Mouse (Mus musculus) left cerebral cortex, postnatal 4 days (tissue): ENCODE data around the gene Gm13043. TPM values are rescaled to one million over a fixed set of nuclear protein-coding genes. Genes with fewer than 3 reads are reported as not detected.
"Not testable (repeated sequence)": the region's sequence is repeated elsewhere in the genome, so short reads cannot be mapped to it uniquely, and the experiment has no call there.

Source experiments
- DNase-seq: peaks from one replicate; pipeline ENCODE4 v3.0.0-alpha.2; 2022
- intact Hi-C: fragments of 180-260 bp; cut with DNase I; formaldehyde crosslinking; loops from one replicate; pipeline ENCODE4 v1.15.1; 2025
- total RNA-seq, 2 experiments: library from RNA; stranded (reverse); gene quantifications; 2 replicates each; pipeline ENCODE4 v1.2.3; 2021

Gene Gm13043
- total RNA-seq, result not detected

DNA sequence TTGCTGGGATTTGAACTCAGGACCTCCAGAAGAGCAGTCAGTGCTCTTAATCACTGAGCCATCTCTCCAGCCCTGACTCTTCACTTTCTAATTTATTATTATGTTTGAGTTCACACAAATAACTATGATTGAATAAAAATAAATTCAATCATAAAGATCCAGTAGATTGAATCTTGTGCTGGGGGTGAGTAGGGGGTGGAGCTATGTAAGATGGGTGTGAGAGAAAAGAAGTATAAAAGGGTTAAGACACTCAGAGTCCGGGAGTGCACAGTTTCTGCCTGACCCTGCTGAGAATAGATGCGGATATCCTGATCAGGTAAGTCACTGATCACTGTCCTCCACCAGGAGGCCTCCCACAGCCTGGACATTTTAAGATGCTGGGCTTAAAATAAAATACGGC lies at the start of gene Gm13043:
TSS of gene Gm13043 (plus strand) at position 301 of the 400 bp plus-strand sequence.
- intact Hi-C loops, result no loop called here
- no peak for DNase-seq

DNA sequence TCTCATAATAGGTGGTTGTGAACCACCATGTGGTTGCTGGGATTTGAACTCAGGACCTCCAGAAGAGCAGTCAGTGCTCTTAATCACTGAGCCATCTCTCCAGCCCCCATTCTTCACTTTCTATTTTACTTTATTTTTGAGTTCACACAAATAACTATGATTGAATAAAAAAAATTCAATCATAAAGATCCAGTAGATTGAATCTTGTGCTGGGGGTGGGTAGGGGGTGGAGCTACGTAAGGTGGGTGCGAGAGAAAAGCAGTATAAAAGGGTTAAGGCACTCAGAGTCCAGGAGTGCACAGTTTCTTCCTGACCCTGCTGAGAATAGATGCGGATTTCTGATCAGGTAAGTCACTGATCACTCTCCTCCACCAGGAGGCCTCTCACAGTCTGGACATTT lies 24.5 kb downstream of the Gm13043 start, which contains the start of gene Gm13040:
TSS of gene Gm13040 (plus strand) at position 301 of the 400 bp plus-strand sequence.
- DNase-seq, intact Hi-C loops: not testable (repeated sequence)

DNA sequence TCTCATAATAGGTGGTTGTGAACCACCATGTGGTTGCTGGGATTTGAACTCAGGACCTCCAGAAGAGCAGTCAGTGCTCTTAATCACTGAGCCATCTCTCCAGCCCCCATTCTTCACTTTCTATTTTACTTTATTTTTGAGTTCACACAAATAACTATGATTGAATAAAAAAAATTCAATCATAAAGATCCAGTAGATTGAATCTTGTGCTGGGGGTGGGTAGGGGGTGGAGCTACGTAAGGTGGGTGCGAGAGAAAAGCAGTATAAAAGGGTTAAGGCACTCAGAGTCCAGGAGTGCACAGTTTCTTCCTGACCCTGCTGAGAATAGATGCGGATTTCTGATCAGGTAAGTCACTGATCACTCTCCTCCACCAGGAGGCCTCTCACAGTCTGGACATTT lies 40.3 kb downstream of the Gm13043 start, which contains the start of the genes BC080695 and Gm13057:
TSS of gene BC080695 (plus strand) at position 301 of the 400 bp plus-strand sequence.
TSS of gene Gm13057 (plus strand) at position 310 of the 400 bp plus-strand sequence.
- intact Hi-C loops, DNase-seq: not testable (repeated sequence)

Other genes with a start within 250 kb of the Gm13043 start
- 10 to 100 TPM; 14.6 to 15.8 TPM for gene Pdpn, start 211.8 kb upstream of the Gm13043 start, total RNA-seq
- gene Lrrc38, start 161.6 kb upstream of the Gm13043 start, total RNA-seq, result under 1 TPM in 1 of 2 experiments, not detected in 1; 0.14 TPM
- gene Pramel1, start 116.9 kb upstream of the Gm13043 start, total RNA-seq, result not detected
- 10 to 100 TPM; 16.0 to 18.5 TPM for gene Pramef8, start 98.9 kb upstream of the Gm13043 start, total RNA-seq
- gene Oog4, start 61.0 kb upstream of the Gm13043 start, total RNA-seq, result not detected
- not detected for gene Gm13040, start 24.6 kb downstream of the Gm13043 start, total RNA-seq
- gene BC080695, start 40.4 kb downstream of the Gm13043 start, total RNA-seq, result not detected
- not detected for gene Gm13057, start 40.4 kb downstream of the Gm13043 start, total RNA-seq
- not detected for gene Gm13083, start 103.7 kb downstream of the Gm13043 start, total RNA-seq
- gene Gm13088, start 145.9 kb downstream of the Gm13043 start, total RNA-seq, result not detected
- not detected for gene Gm13089, start 191.4 kb downstream of the Gm13043 start, total RNA-seq
- gene Gm13078, start 208.1 kb downstream of the Gm13043 start, total RNA-seq, result not detected